Mouse (Mus musculus) testis, adult 2 months (tissue): ENCODE measurements around the gene Hist1h3g.
"Not testable (repeated sequence)": the region's sequence is repeated elsewhere in the genome, so short reads cannot be mapped to it uniquely, and the experiment has no call there.

Experiments
- CTCF ChIP-seq: fragments of 200-500 bp; IDR thresholded peaks from 2 replicates; pipeline ENCODE4 v1.5.1; 2012; ENCODE audit warnings: low read depth, mild to moderate bottlenecking, inconsistent platforms, low read length, moderate library complexity; ENCODE audit not compliant: control insufficient read depth, insufficient read depth, insufficient replicate concordance
- POLR2A ChIP-seq: fragments of 200-500 bp; IDR thresholded peaks from 2 replicates; pipeline ENCODE4 v1.6.1; 2012; ENCODE audit warnings: low read depth, mild to moderate bottlenecking, inconsistent platforms, low read length, moderate library complexity; ENCODE audit not compliant: control insufficient read depth

GRCm38 (mm10) chr13:23561531-23561882, 26.3 kb downstream of the Hist1h3g start:
- not testable (repeated sequence) for TF ChIP-seq POLR2A, CTCF
